Mouse (Mus musculus) bone marrow macrophage, adult 2 months (primary cell): ENCODE measurements around the gene Lad1. TPM values are rescaled to one million over a fixed set of nuclear protein-coding genes. Genes with fewer than 3 reads are reported as not detected.
A peak's percentile ranks its signal among the peaks of the same experiment; 100 is the strongest.

Source experiments
- H3K27ac ChIP-seq: 2 replicates; pipeline ENCODE4 v1.5.1; 2012; ENCODE audit warnings: low read depth, low read length; ENCODE audit not compliant: insufficient read depth
- H3K4me1 ChIP-seq: 2 replicates; pipeline ENCODE4 v1.6.1; 2012; ENCODE audit warnings: low read length; ENCODE audit not compliant: control insufficient read depth, insufficient read depth
- H3K4me3 ChIP-seq: 2 replicates; pipeline ENCODE4 v1.5.1; 2012; ENCODE audit warnings: mild to moderate bottlenecking, low read length, moderate library complexity; ENCODE audit not compliant: insufficient read depth
- CTCF ChIP-seq: IDR thresholded peaks from 2 replicates; pipeline ENCODE4 v1.5.1; 2012; ENCODE audit warnings: low read depth, mild to moderate bottlenecking, low read length, moderate library complexity
- POLR2A ChIP-seq: IDR thresholded peaks from 2 replicates; pipeline ENCODE4 v1.6.1; 2012; ENCODE audit warnings: mild to moderate bottlenecking, low read depth, low read length, borderline replicate concordance
- polyA plus RNA-seq: library from polyadenylated mRNA; stranded (reverse); fragments of >200 nt; gene quantifications from 2 replicates; pipeline ENCODE4 v1.2.4, GENCODE M21; 2012; ENCODE audit not compliant: missing spikeins, insufficient read depth, insufficient read length

The Lad1 gene
- polyA plus RNA-seq, 1 experiment, result not detected

GRCm38 (mm10) chr1:135868570-135868969, 50.2 kb downstream of the Lad1 start:
- H3K27ac ChIP-seq, result no peak overlapping the region
- H3K4me1 ChIP-seq, result no peaks in the 10 kb centered on the region
- no peak overlapping the region for H3K4me3 ChIP-seq
- TF ChIP-seq POLR2A, result no peak
- no peak for TF ChIP-seq CTCF

GRCm38 (mm10) chr1:135872991-135873390, 54.6 kb downstream of the Lad1 start:
- no peak for TF ChIP-seq POLR2A
- no peak for TF ChIP-seq CTCF

DNA sequence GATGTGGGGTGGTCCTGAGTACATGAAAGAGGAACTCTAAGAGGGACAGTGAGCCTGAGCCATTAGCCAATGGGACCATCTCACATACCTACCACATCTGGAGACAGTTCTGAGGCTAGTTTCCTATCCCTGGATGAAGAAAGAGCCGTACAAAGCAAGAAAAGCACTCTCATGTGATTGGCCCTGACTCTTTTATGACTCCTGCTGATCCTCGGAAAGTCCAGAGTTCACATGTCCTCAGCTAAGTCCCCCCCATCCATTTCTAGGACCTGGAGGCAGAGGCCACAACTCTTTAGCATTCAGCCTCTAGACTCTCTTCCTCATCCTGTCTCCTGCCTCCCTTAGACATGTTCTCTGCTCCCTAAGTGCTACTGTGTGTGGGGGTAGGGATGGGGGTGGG, 58.9 kb downstream of the Lad1 start:
- no peak for TF ChIP-seq CTCF
- no peak for TF ChIP-seq POLR2A
- Histone ChIP-seq H3K27ac (no peak overlapping the region), H3K4me3 (no peak overlapping the region), H3K4me1 (no peaks in the 10 kb centered on the region)

More at GRCm38 (mm10) chr1:135872991-135873390, 54.6 kb downstream of the Lad1 start:
- Histone ChIP-seq H3K27ac (no peak overlapping the region), H3K4me1 (no peaks in the 10 kb centered on the region), H3K4me3 (no peak overlapping the region)

GRCm38 (mm10) chr1:135882385-135883109, 64.1 kb downstream of the Lad1 start:
- Histone ChIP-seq H3K4me3 (no peak overlapping the region), H3K4me1 (no peaks in the 10 kb centered on the region), H3K27ac (no peak overlapping the region)
- peak; percentile 72 for TF ChIP-seq CTCF
- TF ChIP-seq POLR2A, result no peak

Other genes starting within 250 kb of the Lad1 start
- 80.6 and 81.3 TPM in 2 replicates for gene Nav1, start 211.3 kb upstream of the Lad1 start, polyA plus RNA-seq
- gene Csrp1, start 98.5 kb upstream of the Lad1 start, polyA plus RNA-seq, result 70.9 and 80.8 TPM in 2 replicates
- gene Phlda3, start 52.5 kb upstream of the Lad1 start, polyA plus RNA-seq, result 8.0 and 8.5 TPM in 2 replicates
- not detected in 2 replicates for gene Tnni1, start 39.2 kb upstream of the Lad1 start, polyA plus RNA-seq
- gene Tnnt2, start 17.8 kb downstream of the Lad1 start, polyA plus RNA-seq, result not detected in 2 replicates
- gene Pkp1, start 100.6 kb downstream of the Lad1 start, polyA plus RNA-seq, result not detected in 2 replicates
- not detected in 2 replicates for gene Igfn1, start 187.7 kb downstream of the Lad1 start, polyA plus RNA-seq
- gene Tmem9, start 189.6 kb downstream of the Lad1 start, polyA plus RNA-seq, result 18.2 and 19.9 TPM in 2 replicates
- gene Ascl5, start 232.2 kb downstream of the Lad1 start, polyA plus RNA-seq, result not detected in 2 replicates
- gene Cacna1s, start 234.2 kb downstream of the Lad1 start, polyA plus RNA-seq, result not detected in 2 replicates